Comparison of ENCODE assay signal across 21 mouse cellular contexts in the genomic region with DNA sequence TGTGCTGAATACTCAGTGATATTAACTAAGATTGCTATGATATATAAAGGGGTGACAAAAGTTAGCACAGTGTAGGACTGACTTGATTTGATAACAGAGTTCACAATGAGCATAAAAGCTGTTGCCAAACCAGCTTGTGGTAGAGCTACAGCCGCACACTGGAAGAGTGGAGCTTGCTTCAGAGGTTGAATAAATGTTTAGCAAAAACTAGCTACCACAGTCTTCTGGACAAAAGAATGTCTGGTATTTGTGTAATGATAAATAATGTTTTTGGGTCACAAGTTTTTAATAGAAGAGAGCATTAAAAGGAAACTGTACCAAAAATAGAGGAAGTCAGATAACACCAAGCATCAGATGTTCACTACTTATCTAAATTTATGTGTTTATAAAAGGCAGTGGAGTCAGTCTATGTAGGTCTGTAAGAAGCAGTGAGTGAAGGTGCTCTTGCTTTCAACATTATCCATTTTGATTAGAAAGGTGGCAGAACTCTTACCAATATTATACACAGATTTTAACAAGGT.
A peak's percentile ranks its signal among the peaks of the same experiment; 100 is the strongest.
DNase-seq lines count a peak whose midpoint lies in the region; ATAC-seq and TF ChIP-seq lines count a peak whose summit lies in the region.
"Had no signal": no experiment of that assay in that cellular context is flagged by ENCODE, and none has a peak within 500 bp of the region (broad histone marks: within the 10 kb centered on the region; RNA-seq: fewer than 3 reads in every experiment).

No protein-coding gene starts in this region.

- H3K27ac ChIP-seq in heart, embryonic 13.5 days (replicated peaks) = peak overlapping the region; percentile 21
- H3K27ac ChIP-seq in kidney, postnatal 0 days = 0 out of 2 replicates have a peak overlapping the region, but pooled peaks have one; percentile 13
- no peak overlapping the region; the same call in 1 of the 2 replicates for H3K27ac ChIP-seq in lung, embryonic 16.5 days (ENCODE audit: low read length)
- H3K27ac ChIP-seq: layer of hippocampus, adult 2 months; midbrain, embryonic 10.5 days; stomach, embryonic 15.5 days had no signal

- no peak overlapping the region for H3K4me3 ChIP-seq in heart, embryonic 13.5 days
- no peak overlapping the region for H3K4me3 ChIP-seq in kidney, postnatal 0 days (replicated peaks; ENCODE audit: low read depth, low read length)
- H3K4me3 ChIP-seq in lung, embryonic 16.5 days (ENCODE audit: low read length) = no peak overlapping the region
- H3K4me3 ChIP-seq: layer of hippocampus, adult 2 months; midbrain, embryonic 10.5 days; stomach, embryonic 15.5 days had no signal

- no peaks in the 10 kb centered on the region for H3K27me3 ChIP-seq in heart, embryonic 13.5 days (replicated peaks)
- no peaks in the 10 kb centered on the region for H3K27me3 ChIP-seq in kidney, postnatal 0 days (ENCODE audit: insufficient read depth, low read length)
- no peaks in the 10 kb centered on the region for H3K27me3 ChIP-seq in lung, embryonic 16.5 days (ENCODE audit: control insufficient read depth, insufficient read depth, low read depth, low read length)
- H3K27me3 ChIP-seq: stomach, embryonic 15.5 days had no signal

- ATAC-seq in heart, embryonic 13.5 days (ENCODE audit: extremely low read depth, insufficient number of reproducible peaks, low FRiP score, low TSS enrichment) = no peak
- no peak for ATAC-seq in kidney, postnatal 0 days (replicated peaks; ENCODE audit: low FRiP score, low read depth)
- peak; percentile 15; the same call in 1 of the 2 replicates for ATAC-seq in lung, embryonic 16.5 days (ENCODE audit: low read depth)
- ATAC-seq: forebrain, embryonic 16.5 days; hindbrain, embryonic 16.5 days had no signal

- H3K9me3 ChIP-seq in heart, embryonic 13.5 days = no peaks in the 10 kb centered on the region
- H3K9me3 ChIP-seq in kidney, postnatal 0 days (replicated peaks; ENCODE audit: low read length) = no peaks in the 10 kb centered on the region
- H3K9me3 ChIP-seq in lung, embryonic 16.5 days (ENCODE audit: control insufficient read depth, low read length) = no peaks in the 10 kb centered on the region
- H3K9me3 ChIP-seq: midbrain, embryonic 10.5 days; stomach, embryonic 15.5 days had no signal

- WGBS in heart, embryonic 13.5 days = 50% methylated on average over 1 of the region's 1 CpGs
- WGBS in kidney, postnatal 0 days = 55% methylated on average over 1 of the region's 1 CpGs
- 37% methylated on average over 1 of the region's 1 CpGs for WGBS in lung, embryonic 16.5 days

- TF ChIP-seq CTCF in kidney, postnatal 0 days (IDR thresholded peaks at IDR 0.05; ENCODE audit: low read depth) = no peak

- intact Hi-C loops in heart, postnatal 36 days (cut with DNase I) = no loop called here

- H3K4me2 ChIP-seq in heart, embryonic 13.5 days = peak overlapping the region; percentile 34; the same call in 1 of the 2 replicates
- H3K4me2 ChIP-seq in kidney, postnatal 0 days (ENCODE audit: low read length) = no peak overlapping the region
- H3K4me2 ChIP-seq in lung, embryonic 16.5 days (ENCODE audit: low read depth, low read length) = no peak overlapping the region
- H3K4me2 ChIP-seq: stomach, embryonic 15.5 days had no signal

- H3K4me1 ChIP-seq in heart, embryonic 13.5 days = peaks cover 26% of the 10 kb centered on the region
- H3K4me1 ChIP-seq in kidney, postnatal 0 days (replicated peaks; ENCODE audit: insufficient read depth, low read length) = peaks cover 10% of the 10 kb centered on the region
- H3K4me1 ChIP-seq in lung, embryonic 16.5 days (replicated peaks; ENCODE audit: control insufficient read depth, insufficient read depth, low read length) = peaks cover 10% of the 10 kb centered on the region

- H3K9ac ChIP-seq in heart, embryonic 13.5 days = peak overlapping the region; percentile 37; the same call in 1 of the 2 replicates
- H3K9ac ChIP-seq in kidney, postnatal 0 days (ENCODE audit: low read depth, low read length) = no peak overlapping the region
- no peak overlapping the region for H3K9ac ChIP-seq in lung, embryonic 16.5 days (ENCODE audit: low read length)
- H3K9ac ChIP-seq: stomach, embryonic 15.5 days had no signal

- H3K36me3 ChIP-seq in heart, embryonic 13.5 days = peaks cover 12% of the 10 kb centered on the region
- H3K36me3 ChIP-seq in kidney, postnatal 0 days (ENCODE audit: insufficient read depth, low read length) = no peaks in the 10 kb centered on the region
- no peaks in the 10 kb centered on the region; the same call in 1 of the 2 replicates for H3K36me3 ChIP-seq in lung, embryonic 16.5 days (ENCODE audit: control insufficient read depth, insufficient read depth, low read length)
- H3K36me3 ChIP-seq: stomach, embryonic 15.5 days had no signal

- no peak for DNase-seq in heart, postnatal 36 days
- DNase-seq in kidney, postnatal 0 days (ENCODE audit: low spot score) = peak; percentile 66
- no peak for DNase-seq in kidney, postnatal 25 days
- no peak for DNase-seq in lung, adult 18-20 months
- DNase-seq in adrenal gland, adult 8-10 months = no peak
- no peak for DNase-seq in right cerebral cortex, postnatal 4 days
- DNase-seq: adrenal gland, postnatal 10 days; B cell, adult 2 months; embryo, embryonic 11 days; gastrocnemius, postnatal 36 days; kidney, adult 18-20 months; lung, postnatal 4 days; right cerebral cortex, postnatal 25 days; thymus, adult 2 months had no signal
